Mouse (Mus musculus) left cerebral cortex, adult 9 months (tissue): ENCODE measurements around the gene Psmc3.
"Not testable (repeated sequence)": the region's sequence is repeated elsewhere in the genome, so short reads cannot be mapped to it uniquely, and the experiment has no call there.

Experiments
- DNase-seq, 2 experiments: peaks; one replicate each; pipeline ENCODE4 v3.0.0; 2022; ENCODE audit warnings: low spot score in 2 of 2

The Psmc3 gene

DNA sequence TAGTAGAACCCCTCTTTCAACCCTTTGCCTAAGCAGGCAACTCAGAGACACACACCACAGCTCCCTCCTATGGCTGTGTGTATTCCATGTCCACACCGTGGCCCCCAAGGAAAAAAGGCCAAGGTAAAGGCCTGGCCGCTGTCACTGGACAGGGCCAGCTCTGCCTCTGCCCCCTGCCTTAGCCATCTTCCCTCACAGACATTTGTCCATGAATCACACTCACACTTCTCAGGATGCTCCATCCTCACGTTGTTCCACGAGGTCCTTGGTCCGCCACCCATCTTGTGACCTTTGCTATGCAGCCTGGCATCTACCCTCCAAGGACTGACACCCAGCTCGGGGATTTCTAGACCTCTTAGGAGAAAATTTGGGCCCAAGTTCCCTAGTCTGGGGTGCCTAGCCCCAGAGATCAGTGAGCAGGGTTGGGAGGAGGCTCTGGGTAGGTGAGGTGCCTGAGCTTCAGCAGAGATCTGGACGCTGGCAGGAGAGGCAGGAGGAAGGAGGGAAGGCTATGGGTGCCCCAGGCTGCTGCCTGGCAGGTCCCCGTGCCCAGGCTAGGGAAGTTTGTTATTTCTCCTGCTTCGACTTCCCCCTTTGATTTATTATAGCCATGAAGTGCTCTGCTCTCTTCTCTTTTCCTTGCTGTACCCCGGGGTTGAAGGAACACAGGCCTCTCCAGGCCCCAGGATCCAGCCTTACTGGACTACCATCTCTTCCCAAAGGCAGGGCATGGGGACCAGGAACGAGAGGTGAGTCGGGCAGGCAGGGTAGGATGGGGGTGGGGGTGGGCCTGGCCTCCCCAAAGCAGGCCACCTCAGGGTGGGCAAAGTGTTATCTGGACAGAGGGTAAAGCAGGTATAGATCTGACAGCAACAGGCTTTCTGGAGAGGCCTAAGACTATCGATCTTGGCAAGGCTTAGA is 28.2 kb downstream of the Psmc3 start, which contains the start of gene Spi1:
Spi1 (plus strand) TSS at position 616 of the 921 bp plus-strand sequence.
- no peak for DNase-seq

DNA sequence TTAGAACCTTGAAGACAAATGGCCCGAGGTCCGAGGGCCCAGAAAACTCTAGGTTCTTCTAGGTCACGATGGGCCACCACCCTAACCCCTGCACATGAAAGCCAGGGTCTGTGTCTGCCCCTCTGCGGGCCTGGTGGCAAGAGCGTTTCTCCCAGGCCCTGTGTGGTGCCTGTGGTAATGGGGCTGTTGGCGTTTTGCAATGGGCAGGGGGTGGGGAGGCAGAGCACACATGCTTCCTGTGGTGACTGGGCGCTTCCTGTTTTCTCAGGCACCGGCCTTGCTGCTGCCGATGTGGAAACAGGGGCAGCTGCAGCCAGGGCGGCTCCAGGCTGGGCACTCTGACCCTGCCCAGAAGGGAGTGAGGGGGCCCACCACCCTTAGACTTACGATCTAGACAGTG is 29.0 kb downstream of the Psmc3 start:
- no peak for DNase-seq

DNA sequence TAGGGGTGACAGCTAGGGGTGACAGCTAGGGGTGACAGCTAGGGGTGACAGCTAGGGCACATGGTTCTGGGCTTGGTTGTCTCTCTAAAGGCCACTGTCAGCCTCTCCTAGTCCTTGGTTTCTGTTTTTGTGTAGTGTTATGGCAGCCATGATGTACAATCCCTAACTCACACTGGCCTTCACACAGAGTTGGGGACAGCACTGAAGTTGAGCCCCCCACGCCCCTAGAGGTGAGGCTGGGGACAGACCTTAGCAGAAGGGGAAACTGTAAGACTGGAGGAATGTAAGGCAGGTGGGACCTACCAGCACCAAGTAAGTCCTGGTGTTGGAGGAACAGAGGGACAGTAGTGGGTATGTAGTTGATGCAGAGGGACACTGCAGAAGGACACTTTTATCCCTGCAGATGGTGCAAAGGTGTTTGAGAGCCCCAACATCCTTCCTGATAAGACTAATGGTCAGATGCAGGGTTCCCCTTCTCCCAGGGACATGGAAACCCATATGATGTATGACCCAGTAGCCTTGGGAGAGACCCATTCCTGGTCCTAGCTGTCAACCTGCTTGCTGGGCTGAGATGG is 29.6 kb downstream of the Psmc3 start:
- no peak for DNase-seq

DNA sequence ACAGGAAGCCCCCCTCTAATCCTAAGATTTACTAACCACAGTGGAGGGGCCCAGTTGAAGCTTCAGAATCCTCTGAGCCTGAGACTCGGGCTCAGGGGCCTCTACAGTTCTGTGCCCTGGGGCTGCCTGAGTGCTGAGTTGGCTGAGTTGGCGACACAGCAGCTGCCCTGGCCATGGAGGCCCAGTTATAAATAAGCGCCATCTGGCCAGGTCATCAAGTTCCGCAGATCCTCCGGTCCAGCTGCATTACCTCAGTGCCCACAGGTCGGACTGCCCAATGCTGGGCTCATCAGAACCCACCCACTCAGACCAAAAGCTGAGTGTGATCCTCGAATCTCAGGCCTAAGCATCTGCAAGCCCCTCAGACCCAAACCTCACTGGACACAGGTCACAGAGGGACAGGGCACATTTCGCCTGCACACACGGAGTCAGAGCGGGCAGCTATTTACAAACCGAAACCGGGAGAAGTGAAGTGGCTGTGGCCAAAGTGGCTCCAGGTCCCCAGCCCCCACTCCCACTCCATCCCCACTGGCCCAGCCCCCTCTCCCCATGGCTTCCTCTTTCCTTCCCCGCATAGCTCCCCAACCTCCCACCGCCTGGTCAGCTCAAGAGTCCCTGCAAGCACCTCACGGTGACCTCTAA is 30.5 kb downstream of the Psmc3 start:
- no peak for DNase-seq

DNA sequence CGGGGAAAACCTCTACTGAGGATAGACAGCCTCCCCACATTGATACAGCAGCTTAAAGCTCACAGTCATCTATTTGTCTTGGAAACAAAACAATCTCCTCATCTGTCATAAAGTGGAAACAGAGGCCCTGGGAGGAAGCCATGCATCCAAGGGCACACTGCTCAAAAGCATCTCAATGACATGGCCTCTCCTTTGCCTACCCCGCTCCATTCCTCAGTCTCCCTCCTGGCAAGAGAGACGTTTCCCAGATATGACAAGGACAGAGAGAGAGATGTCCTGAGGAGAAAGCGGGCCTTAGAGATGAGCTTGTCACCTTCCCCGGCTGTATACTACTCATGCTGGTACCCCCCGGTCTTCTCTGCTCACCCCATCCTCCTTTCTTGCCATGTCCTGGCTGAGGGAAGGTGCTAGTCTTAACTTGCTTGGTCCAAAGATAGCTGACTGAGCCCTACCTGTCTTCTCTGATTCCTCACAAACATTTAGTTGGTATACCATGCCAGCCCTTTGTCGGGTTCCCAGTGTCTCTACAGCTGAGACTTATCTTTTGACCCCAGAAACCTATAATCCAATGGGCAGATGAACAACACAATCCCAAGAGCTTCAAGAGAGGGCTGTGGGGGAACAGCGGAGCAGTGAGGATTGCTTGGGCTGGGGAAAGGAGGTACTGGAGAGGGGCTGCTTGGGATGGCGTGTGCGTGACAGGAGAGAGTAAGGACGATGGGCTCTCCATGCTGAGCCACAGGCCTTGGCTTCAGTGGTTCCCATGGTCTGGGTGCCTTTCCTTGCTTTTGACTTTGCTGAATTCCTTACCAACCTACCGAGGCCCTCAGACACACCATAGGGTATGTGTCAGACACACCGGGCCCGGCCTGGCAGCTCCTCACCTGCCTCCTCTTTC is 31.9 kb downstream of the Psmc3 start:
- no peak for DNase-seq

DNA sequence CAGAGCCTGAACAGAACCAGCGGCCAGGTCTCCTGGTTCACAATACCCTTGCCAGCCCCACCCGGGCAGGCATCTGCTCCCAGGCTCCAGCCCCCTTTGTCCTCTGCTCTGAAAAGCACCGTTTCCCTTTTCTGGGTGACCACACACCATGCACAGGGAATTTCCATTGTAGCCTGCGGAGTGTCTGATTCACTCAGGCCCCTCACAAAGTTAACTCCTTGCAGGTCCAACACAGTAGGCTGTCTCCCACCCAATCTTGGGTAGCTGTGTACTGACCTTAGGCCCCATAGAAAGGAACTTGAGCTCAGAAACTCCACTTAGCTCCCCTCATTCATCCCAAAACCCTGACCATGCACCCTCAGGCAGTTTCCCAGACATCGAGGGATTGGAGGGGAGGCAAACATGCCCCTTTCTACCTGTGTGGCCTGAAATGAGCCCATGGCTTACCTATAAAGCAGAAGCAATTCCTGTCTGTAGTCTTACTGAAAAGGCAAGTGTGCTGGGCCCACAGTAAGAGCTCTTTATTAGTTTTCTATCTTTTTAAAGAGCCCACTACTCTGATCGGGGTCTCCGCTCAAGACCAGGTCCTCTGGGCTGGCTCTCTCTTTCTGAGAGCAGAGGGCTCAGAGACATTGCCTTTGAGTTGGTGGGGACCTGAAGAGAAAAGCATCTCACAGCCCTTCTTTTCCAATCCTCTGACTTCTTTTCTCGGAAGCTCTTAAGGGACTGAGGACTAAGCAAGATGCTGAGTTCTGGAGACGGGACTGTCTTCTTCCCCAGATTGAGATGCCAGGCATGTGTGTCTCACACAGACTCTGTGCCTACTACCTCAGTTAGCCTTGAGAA is 32.8 kb downstream of the Psmc3 start:
- DNase-seq = no peak

DNA sequence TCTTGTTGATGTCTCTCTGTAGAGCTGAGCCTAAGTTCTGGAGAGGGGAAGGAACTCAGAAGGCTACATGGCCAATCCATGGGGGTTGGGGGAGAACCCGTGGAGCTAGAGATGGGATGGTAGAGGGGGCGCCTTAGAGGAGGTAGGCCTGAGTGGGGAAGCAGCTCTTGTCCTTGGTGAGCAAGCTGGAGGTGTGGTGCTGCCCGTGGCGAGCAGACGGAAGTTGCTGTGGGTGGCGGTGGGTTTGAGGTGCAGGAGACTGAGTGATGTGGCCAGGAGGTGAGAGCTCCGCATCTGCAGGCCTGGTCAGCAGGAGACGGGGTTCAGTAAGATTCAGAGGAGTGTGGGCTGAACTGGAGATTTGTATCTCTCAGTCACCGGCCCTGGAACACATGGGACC is 33.6 kb downstream of the Psmc3 start:
- DNase-seq = no peak

DNA sequence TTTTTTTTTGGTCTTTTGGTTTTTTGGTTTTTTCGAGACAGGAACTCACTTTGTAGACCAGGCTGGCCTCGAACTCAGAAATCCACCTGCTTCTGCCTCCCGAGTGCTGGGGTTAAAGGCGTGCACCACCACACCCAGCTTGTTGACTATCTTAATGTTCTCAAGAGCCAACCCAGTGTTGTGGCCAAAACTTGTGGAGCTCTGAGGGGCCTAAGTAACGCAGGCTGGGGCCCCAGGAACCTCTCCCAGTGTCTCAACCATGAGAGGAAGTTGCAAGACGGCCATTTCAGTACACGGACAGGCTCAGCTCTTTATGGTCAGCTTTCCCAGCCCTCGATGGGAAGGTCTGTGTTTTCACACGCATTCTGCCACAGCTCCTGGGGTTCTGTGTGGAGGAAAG is 35.2 kb downstream of the Psmc3 start:
- no peak for DNase-seq

DNA sequence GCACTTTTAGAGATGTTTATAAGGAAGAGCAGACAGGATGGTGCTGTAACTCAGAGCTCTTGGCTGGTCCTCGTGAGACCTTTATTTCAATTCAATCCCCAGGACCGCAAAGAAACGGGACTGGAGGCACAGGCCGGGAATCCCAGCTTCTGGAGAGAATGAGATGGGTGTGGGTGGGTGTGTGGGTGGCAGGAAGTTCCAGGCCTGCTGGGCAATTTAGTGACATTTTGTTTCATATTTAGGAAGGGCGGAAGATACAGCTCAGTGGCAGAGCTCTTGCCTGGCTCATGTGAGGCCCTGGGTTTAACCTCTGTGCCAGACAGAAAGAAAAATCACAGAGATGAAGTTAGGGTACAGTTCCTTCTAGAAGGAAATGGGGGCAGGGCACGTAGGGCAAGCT is 36.4 kb downstream of the Psmc3 start:
- DNase-seq = no peak

DNA sequence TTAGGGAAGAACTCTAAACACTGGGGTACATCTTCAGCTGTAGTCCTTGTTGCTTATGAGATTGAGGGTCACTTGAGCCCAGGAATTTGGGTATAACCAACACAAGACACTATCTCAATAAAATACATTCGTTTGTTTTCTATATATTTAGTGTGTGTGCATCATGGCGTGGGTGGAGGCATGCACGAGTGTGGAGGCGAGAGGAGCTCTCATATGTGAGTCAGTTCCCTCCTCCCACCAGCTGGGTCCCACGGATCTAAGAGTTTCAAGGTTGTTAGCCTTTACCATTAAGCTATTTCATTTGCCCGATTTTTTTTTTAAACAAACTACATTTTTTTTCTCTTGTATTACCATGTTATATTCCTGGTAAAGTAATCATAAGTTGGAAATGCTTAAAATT is 37.0 kb downstream of the Psmc3 start:
- peak in 1 of 2 experiments; percentile 62 for DNase-seq

DNA sequence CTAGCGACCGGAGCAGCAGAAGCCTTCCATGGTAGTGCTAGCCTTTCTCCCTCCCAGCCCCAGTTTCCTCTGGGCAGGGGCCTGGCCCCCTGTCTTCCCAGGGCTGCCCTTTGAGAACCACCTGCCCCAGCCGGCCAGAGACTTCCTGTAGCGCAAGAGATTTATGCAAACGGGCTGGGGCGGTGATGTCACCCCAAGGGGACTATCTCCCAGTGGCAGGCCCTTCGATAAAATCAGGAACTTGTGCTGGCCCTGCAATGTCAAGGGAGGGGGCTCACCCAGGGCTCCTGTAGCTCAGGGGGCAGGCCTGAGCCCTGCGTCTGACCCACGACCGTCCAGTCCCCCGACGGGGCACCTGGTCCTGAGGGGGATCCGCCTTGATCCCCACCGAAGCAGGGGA is 42.7 kb downstream of the Psmc3 start:
- no peak for DNase-seq

DNA sequence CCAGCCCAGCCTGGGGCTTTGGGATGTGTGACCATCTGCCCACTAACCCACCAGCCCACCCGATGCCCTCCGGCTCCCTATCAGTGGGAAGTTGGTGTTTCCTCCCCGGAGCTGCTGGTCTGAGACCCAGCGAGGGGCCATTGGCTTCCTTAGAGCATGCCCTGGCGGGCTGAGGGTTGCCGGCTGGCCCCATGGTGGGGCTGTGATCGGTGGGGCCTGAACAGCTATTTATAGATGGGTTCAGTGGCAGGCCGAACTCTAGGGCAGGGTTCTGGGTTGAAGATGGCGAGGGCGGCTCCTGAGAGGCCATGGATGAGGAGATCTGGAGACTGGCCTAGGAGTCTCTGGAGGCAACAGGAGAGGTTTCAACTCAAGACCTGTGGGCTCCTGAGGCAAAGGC is 43.2 kb downstream of the Psmc3 start:
- no peak for DNase-seq

DNA sequence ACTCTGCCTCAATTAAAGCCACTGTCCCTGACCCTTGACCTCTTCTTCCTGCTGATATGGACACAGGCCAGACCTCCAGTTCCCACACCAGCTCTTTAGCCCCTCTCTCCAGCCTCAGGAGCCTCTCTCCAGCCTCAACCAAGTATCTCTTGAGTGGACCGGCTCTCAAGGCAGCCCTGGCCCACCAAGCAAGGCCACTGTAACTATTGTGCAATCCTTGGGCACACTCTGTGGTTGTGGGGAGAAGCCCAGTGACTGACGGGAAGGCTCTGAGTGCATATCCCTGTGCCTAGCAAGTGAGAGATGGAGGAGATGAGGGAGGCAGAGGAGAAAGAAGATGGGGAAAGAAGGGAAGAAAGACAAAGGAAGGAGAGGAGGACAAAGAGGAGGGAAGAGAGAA is 44.3 kb downstream of the Psmc3 start:
- no peak for DNase-seq

DNA sequence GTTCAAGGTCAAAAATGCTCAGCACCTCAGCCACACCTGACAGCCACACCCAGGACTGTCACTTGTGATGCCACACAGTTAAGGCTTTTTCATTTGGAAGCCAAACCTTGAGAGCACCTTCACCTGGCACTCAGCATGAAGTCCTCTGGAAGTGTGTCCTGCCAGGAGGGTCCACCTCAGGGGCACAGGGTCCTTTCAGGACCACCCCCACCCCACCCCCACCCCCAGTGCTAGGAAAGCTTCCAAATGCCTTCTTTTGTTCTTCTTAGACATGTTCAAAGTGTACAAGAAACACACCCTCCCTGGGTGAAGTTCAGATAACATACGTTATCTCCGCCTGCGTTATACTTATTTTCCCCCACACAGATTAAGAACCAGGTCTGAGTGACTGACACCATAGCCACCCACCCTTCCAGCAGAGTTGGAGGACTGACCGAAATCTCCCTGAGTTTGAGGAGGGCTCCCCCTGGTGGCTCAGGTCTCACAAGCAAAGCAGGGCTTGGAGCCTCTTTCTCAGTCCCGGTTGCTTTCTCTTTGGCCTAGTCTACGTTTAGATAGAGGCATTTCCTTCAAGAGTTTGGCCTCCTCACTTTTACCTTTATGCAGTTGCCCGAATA is 47.4 kb downstream of the Psmc3 start:
- peak in 1 of 2 experiments; percentile 91 for DNase-seq

DNA sequence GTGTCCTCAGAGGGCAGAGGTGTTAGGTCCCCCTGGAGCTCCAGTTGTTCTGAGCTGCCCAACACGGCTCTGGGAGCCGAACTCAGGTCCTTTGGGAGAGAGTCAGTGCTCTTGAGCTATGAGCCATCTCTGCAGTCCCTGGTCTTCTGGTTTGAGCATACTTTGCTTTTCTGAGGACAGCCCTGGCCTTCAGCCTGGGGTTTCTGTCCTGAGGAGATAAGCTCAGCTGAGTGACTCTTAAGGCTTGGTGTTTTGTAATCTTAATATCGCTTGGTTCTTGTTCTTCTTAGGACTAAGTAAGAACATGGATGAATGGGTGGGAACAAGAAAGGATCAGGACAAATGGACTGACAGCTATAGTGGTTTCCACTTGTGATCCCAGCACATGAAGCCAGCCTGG is 54.3 kb downstream of the Psmc3 start:
- no peak for DNase-seq

DNA sequence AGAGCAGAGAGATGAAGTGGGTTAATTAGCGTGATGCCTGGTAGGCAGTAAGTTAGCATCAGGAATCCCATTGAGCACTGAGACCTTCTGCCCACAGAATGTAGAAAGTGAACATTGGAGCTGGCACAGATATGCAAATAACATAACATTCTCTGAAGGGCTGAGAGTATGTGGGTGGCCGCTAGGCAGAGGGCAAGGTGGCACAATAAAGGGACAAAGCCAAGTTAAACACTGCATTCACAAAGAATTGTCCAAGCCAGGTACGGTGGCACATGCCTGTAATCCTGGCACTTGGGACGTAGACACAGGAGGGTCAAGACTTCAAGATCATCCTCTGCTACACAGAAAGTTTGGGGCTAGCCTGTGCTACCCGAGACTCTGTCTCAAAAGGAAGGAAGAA is 55.4 kb downstream of the Psmc3 start:
- DNase-seq = no peak

DNA sequence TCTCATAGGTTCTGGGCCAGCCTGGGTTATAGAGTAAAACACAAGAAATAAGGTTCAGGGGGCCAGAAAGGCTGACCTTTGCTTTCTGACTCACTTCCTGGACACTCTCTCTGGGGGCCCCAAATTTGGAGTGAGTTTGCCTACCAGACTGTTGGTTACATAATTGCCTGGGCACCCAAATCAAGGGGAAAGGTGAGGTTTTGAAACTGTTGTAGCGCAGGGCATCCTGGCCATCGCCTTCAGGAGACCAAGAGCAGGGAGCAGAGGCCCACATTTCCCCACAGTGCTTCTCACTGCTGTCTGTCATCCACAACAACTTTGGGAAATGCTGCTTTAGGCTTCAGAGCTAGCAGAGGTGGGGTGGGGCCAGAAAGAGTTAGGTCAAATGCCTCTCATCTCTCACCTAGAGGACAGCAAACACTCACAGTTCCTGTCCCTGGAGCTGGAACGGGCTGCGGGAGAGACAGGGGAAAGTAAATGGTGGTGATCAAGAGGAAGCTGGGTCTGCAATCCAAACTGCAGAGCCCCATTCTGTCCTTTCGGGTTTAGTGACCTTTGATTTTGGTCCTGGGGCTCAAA is 56.1 kb downstream of the Psmc3 start:
- no peak for DNase-seq

DNA sequence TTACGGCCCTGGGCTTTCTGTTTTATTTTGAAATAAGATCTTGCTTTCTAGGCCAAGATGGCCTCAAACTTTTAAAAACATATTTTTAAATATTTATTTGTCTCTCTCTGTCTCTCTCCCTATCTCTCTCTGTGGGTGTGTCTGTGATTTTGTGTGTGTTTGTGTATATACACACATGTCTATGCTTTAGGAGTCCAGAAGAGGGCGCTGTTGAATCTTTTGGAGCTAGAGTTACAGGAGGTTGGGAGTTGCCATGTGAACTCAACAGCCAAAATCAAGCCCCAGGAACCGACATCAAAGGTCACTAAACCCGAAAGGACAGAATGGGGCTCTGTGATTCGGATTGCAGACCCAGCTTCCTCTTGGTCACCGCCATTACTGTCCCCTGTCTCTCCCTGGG is 56.6 kb downstream of the Psmc3 start:
- no peak for DNase-seq

DNA sequence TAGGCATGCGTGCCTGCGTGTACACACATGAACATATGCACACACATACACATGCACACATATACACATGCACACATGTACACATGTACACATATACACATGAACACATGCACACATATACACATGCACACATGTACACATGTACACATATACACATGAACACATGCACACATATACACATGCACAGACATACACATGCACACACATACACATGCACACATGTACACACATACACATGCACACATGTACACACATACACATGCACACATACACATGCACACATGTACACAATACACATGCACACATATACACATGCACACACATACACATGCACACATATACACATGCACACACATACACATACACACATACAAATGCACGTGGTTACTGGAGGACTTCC is 58.0 kb downstream of the Psmc3 start:
- not testable (repeated sequence) for DNase-seq

DNA sequence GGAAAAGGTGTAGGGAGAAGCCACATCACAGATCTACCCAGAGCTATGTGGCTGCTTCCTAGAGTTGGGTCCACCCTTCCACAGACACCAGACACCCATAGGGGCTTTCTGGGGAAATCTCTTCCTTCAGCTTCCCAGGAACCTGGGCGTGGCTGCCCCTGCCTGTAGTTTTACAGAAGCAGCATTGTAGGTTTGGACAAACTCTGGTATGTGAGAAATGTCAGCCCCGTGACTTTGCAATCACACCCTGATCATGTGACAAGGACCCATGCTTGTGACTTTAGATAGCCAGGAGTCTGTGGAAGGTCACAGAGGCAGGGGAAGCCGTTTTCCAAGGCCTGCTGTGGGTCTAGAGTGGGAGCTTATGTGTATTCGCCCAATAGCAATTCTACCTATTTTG is 58.7 kb downstream of the Psmc3 start:
- no peak for DNase-seq
